Mouse (Mus musculus) erythroblast, adult 5-6 weeks (primary cell): ENCODE measurements around the gene Insig1. TPM values are rescaled to one million over a fixed set of nuclear protein-coding genes. Genes with fewer than 3 reads are reported as not detected.

ENCODE experiments used
- ATAC-seq: replicated peaks from 2 replicates; pipeline ENCODE4 v1.8.0; 2016; ENCODE audit warnings: moderate number of reproducible peaks, mild to moderate bottlenecking, moderate TSS enrichment, inconsistent platforms; ENCODE audit not compliant: poor library complexity, low FRiP score, severe bottlenecking
- total RNA-seq, 2 experiments: library from RNA; stranded (forward) in 1 of 2; stranded (reverse) in 1 of 2; fragments of 150-400 nt in 1 of 2; fragments of 200-764, 138-1000 nt in 1 of 2; gene quantifications; 2 replicates each; pipeline versions ENCODE4 v1.2.3 to v1.2.4; 2015 to 2017; ENCODE audit warnings: low replicate concordance in 2 of 2

Insig1 gene
- total RNA-seq, 2 experiments from 2014 or later: 3.8 to 10.5 TPM

- no peak for ATAC-seq
These were observed 46.2 kb downstream of the Insig1 start for GRCm38 (mm10) chr5:28117251-28117880.

- no peak for ATAC-seq
These were observed 46.8 kb downstream of the Insig1 start for GRCm38 (mm10) chr5:28117882-28118530.

GRCm38 (mm10) chr5:28118531-28118925 lies 47.4 kb downstream of the Insig1 start:
- no peak for ATAC-seq

- no peak for ATAC-seq
These were observed 48.4 kb downstream of the Insig1 start for GRCm38 (mm10) chr5:28119576-28119975.

- no peak for ATAC-seq
These were observed 51.6 kb downstream of the Insig1 start for GRCm38 (mm10) chr5:28122491-28123454.

- no peak for ATAC-seq
These were observed 52.3 kb downstream of the Insig1 start for GRCm38 (mm10) chr5:28123455-28123825.

GRCm38 (mm10) chr5:28124321-28125230 lies 53.4 kb downstream of the Insig1 start:
- ATAC-seq: no peak

Other genes starting within 250 kb of the Insig1 start
- not detected in 2 replicates for gene Htr5a, start 229.2 kb upstream of the Insig1 start, total RNA-seq (2015; ENCODE audit: low replicate concordance)
- gene Htr5a, start 229.2 kb upstream of the Insig1 start, total RNA-seq (2017; ENCODE audit: low replicate concordance): 0.17 TPM in 1 of 2 replicates, not detected in the other
- gene En2, start 94.3 kb downstream of the Insig1 start, total RNA-seq (2015; ENCODE audit: low replicate concordance): not detected in 2 replicates
- gene En2, start 94.3 kb downstream of the Insig1 start, total RNA-seq (2017; ENCODE audit: low replicate concordance): not detected in 2 replicates
- gene Cnpy1, start 174.4 kb downstream of the Insig1 start, total RNA-seq (2015; ENCODE audit: low replicate concordance): not detected in 2 replicates
- 1.1 TPM in 1 of 2 replicates, not detected in the other for gene Cnpy1, start 174.4 kb downstream of the Insig1 start, total RNA-seq (2017; ENCODE audit: low replicate concordance)
- 61.0 and 79.4 TPM in 2 replicates for gene Rbm33, start 245.8 kb downstream of the Insig1 start, total RNA-seq (2015; ENCODE audit: low replicate concordance)
- 103 and 115 TPM in 2 replicates for gene Rbm33, start 245.8 kb downstream of the Insig1 start, total RNA-seq (2017; ENCODE audit: low replicate concordance)